Mouse (Mus musculus) liver, embryonic 11.5 days (tissue): ENCODE results near the gene Orc4. TPM values are rescaled to one million over a fixed set of nuclear protein-coding genes. Genes with fewer than 3 reads are reported as not detected.
A peak's percentile ranks its signal among the peaks of the same experiment; 100 is the strongest.

ENCODE experiments used
- ATAC-seq: fragments of 200-750 bp; cut with Nextera tagmentation; replicated peaks from 2 replicates; pipeline ENCODE4 v1.8.0; 2017; ENCODE audit warnings: moderate number of reproducible peaks, mild to moderate bottlenecking, moderate TSS enrichment, moderate library complexity; ENCODE audit not compliant: low FRiP score
- DNase-seq: peaks from one replicate; pipeline ENCODE4 v3.0.0-alpha.2; 2017; ENCODE audit warnings: low spot score
- H3K27ac ChIP-seq: fragments of 300-500 bp; sonication (generic); 2 replicates; pipeline ENCODE4 v1.5.1; 2014; ENCODE audit warnings: mild to moderate bottlenecking, low read depth, low read length, control low read depth
- H3K27me3 ChIP-seq: fragments of 300-500 bp; sonication (generic); replicated peaks from 2 replicates; pipeline ENCODE4 v1.6.1; 2014; ENCODE audit warnings: low read length, mixed read lengths; ENCODE audit not compliant: control insufficient read depth, insufficient read depth
- H3K36me3 ChIP-seq: fragments of 300-500 bp; sonication (generic); 2 replicates; pipeline ENCODE4 v1.6.1; 2014; ENCODE audit warnings: mild to moderate bottlenecking, low read length, moderate library complexity, mixed read lengths; ENCODE audit not compliant: control insufficient read depth, insufficient read depth
- H3K4me1 ChIP-seq: fragments of 300-500 bp; sonication (generic); replicated peaks from 2 replicates; pipeline ENCODE4 v1.6.1; 2014; ENCODE audit warnings: low read length, mixed read lengths; ENCODE audit not compliant: control insufficient read depth, insufficient read depth
- H3K4me2 ChIP-seq: fragments of 300-500 bp; sonication (generic); 2 replicates; pipeline ENCODE4 v1.6.1; 2014; ENCODE audit warnings: mild to moderate bottlenecking, control low read depth, moderate library complexity
- H3K4me3 ChIP-seq: fragments of 300-500 bp; sonication (generic); 2 replicates; pipeline ENCODE4 v1.5.1; 2014; ENCODE audit warnings: low read depth, low read length, control low read depth
- H3K9ac ChIP-seq: fragments of 300-500 bp; sonication (generic); 2 replicates; pipeline ENCODE4 v1.6.1; 2014; ENCODE audit warnings: low read depth, low read length, control low read depth
- H3K9me3 ChIP-seq: fragments of 300-500 bp; sonication (generic); 2 replicates; pipeline ENCODE4 v1.6.1; 2016; ENCODE audit warnings: low read length, inconsistent platforms, mixed read lengths; ENCODE audit not compliant: control insufficient read depth
- WGBS: fragments of 180-500 bp; shearing (Covaris S2); extraction: QIAGEN DNeasy Blood & Tissue Kit; methylation state at CpG from one replicate; pipeline ENCODE4 v1.1.7; 2014; 5-methylcytosine and 5-hydroxymethylcytosine counted together
- polyA plus RNA-seq: library from polyadenylated mRNA; unstranded; fragments of >200 nt; fragmentation: Nextera tagmentation; extraction: Ambion mirVana; gene quantifications from 2 replicates; pipeline ENCODE4 v1.2.1, GENCODE M21; 2014

Gene Orc4
- polyA plus RNA-seq = 92.0 and 103 TPM in 2 replicates

GRCm38 (mm10) chr2:48950252-48950315, at the start of gene Orc4:
Gene Orc4 (minus strand): TSS chr2:48950277.
- H3K4me1 ChIP-seq = peaks cover 3% of the 10 kb centered on the region; the same call in 1 of the 2 replicates
- H3K27me3 ChIP-seq = no peaks in the 10 kb centered on the region
- H3K36me3 ChIP-seq = no peaks in the 10 kb centered on the region
- WGBS = 0% methylated on average over 2 of the region's 2 CpGs
- peak within 1 kb of the TSS; percentile 59 for H3K4me2 ChIP-seq
- ATAC-seq (no peak), DNase-seq (no peak)
- peak within 1 kb of the TSS; percentile 92 for H3K27ac ChIP-seq
- no peaks in the 10 kb centered on the region for H3K9me3 ChIP-seq
- peak within 1 kb of the TSS; percentile 93 for H3K4me3 ChIP-seq
- peak within 1 kb of the TSS; percentile 95 for H3K9ac ChIP-seq

GRCm38 (mm10) chr2:48990322-48990721, 40.2 kb upstream of the Orc4 start:
- Histone ChIP-seq H3K4me1 (no peaks in the 10 kb centered on the region), H3K9me3 (no peaks in the 10 kb centered on the region), H3K4me3 (no peak overlapping the region), H3K9ac (no peak overlapping the region), H3K27ac (no peak overlapping the region), H3K27me3 (no peaks in the 10 kb centered on the region), H3K4me2 (no peak overlapping the region), H3K36me3 (no peaks in the 10 kb centered on the region)
- WGBS = 91% methylated on average over 3 of the region's 3 CpGs
- no peak for ATAC-seq
- DNase-seq = no peak

- Histone ChIP-seq H3K4me2 (no peak overlapping the region), H3K4me3 (no peak overlapping the region), H3K9ac (no peak overlapping the region), H3K27me3 (no peaks in the 10 kb centered on the region), H3K36me3 (no peaks in the 10 kb centered on the region), H3K4me1 (no peaks in the 10 kb centered on the region), H3K27ac (no peak overlapping the region), H3K9me3 (no peaks in the 10 kb centered on the region)
- DNase-seq (no peak), ATAC-seq (no peak)
- WGBS = 45% methylated on average over 3 of the region's 3 CpGs
Observed at GRCm38 (mm10) chr2:48978920-48979319, 28.8 kb upstream of the Orc4 start.

GRCm38 (mm10) chr2:48956591-48956990, 6.5 kb upstream of the Orc4 start:
- DNase-seq (no peak), ATAC-seq (no peak)
- H3K4me1 ChIP-seq = no peaks in the 10 kb centered on the region
- 68% methylated on average over 3 of the region's 3 CpGs for WGBS
- H3K36me3 ChIP-seq = no peaks in the 10 kb centered on the region
- no peak overlapping the region for H3K9ac ChIP-seq
- H3K4me3 ChIP-seq = no peak overlapping the region
- H3K4me2 ChIP-seq = no peak overlapping the region
- H3K9me3 ChIP-seq = no peaks in the 10 kb centered on the region
- H3K27me3 ChIP-seq = no peaks in the 10 kb centered on the region
- no peak overlapping the region for H3K27ac ChIP-seq

GRCm38 (mm10) chr2:48950316-48950880, 321 bp upstream of the Orc4 start:
- Histone ChIP-seq H3K4me3 (peak overlapping the region; percentile 93), H3K36me3 (no peaks in the 10 kb centered on the region), H3K27me3 (no peaks in the 10 kb centered on the region), H3K9ac (peak overlapping the region; percentile 95), H3K9me3 (no peaks in the 10 kb centered on the region), H3K4me2 (peak overlapping the region; percentile 59), H3K27ac (peak overlapping the region; percentile 92), H3K4me1 (peaks cover 3% of the 10 kb centered on the region; the same call in 1 of the 2 replicates)
- WGBS = 8% methylated on average over 5 of the region's 6 CpGs
- no peak for ATAC-seq
- no peak for DNase-seq

GRCm38 (mm10) chr2:48949743-48950251, 280 bp downstream of the Orc4 start:
- H3K9me3 ChIP-seq = no peaks in the 10 kb centered on the region
- WGBS = 0% methylated on average over 8 of the region's 9 CpGs
- peak overlapping the region; percentile 92 for H3K27ac ChIP-seq
- H3K4me1 ChIP-seq = peaks cover 3% of the 10 kb centered on the region; the same call in 1 of the 2 replicates
- H3K36me3 ChIP-seq = no peaks in the 10 kb centered on the region
- peak; percentile 62 for DNase-seq
- H3K27me3 ChIP-seq = no peaks in the 10 kb centered on the region
- peak; percentile 35 for ATAC-seq
- peak overlapping the region; percentile 93 for H3K4me3 ChIP-seq
- H3K9ac ChIP-seq = peak overlapping the region; percentile 95
- peak overlapping the region; percentile 59 for H3K4me2 ChIP-seq

GRCm38 (mm10) chr2:48948841-48949584, 1.1 kb downstream of the Orc4 start, which contains the start of gene Mbd5:
Gene Mbd5 (plus strand): TSS chr2:48949508.
- Histone ChIP-seq H3K36me3 (no peaks in the 10 kb centered on the region), H3K9me3 (no peaks in the 10 kb centered on the region), H3K4me3 (peak within 1 kb of the TSS; percentile 93), H3K4me2 (peak within 1 kb of the TSS; percentile 72), H3K27ac (peak within 1 kb of the TSS; percentile 92), H3K9ac (peak within 1 kb of the TSS; percentile 95), H3K27me3 (no peaks in the 10 kb centered on the region), H3K4me1 (peaks cover 3% of the 10 kb centered on the region; the same call in 1 of the 2 replicates)
- under 1% methylated on average over 47 of the region's 49 CpGs for WGBS
- DNase-seq (peak; percentile 97), ATAC-seq (peak; percentile 99)

GRCm38 (mm10) chr2:48947761-48948160, 2.3 kb downstream of the Orc4 start:
- 58% methylated on average over 3 of the region's 3 CpGs for WGBS
- DNase-seq = no peak

GRCm38 (mm10) chr2:48935058-48935457, 15.0 kb downstream of the Orc4 start:
- Histone ChIP-seq H3K9ac (no peak overlapping the region), H3K4me3 (no peak overlapping the region), H3K4me2 (no peak overlapping the region), H3K4me1 (no peaks in the 10 kb centered on the region), H3K9me3 (no peaks in the 10 kb centered on the region), H3K27me3 (no peaks in the 10 kb centered on the region), H3K27ac (no peak overlapping the region), H3K36me3 (peaks cover 2% of the 10 kb centered on the region; the same call in 1 of the 2 replicates)
- ATAC-seq (no peak), DNase-seq (no peak)
- WGBS = 74% methylated on average over 2 of the region's 2 CpGs

More at GRCm38 (mm10) chr2:48947761-48948160, 2.3 kb downstream of the Orc4 start:
- Histone ChIP-seq H3K36me3 (no peaks in the 10 kb centered on the region), H3K4me2 (peak overlapping the region; percentile 72), H3K27ac (no peak overlapping the region), H3K9me3 (no peaks in the 10 kb centered on the region), H3K9ac (peak overlapping the region; percentile 47; the same call in 1 of the 2 replicates), H3K27me3 (no peaks in the 10 kb centered on the region), H3K4me1 (peaks cover 3% of the 10 kb centered on the region; the same call in 1 of the 2 replicates), H3K4me3 (peak overlapping the region; percentile 93)
- ATAC-seq = no peak
